Mouse (Mus musculus) G1E (cell line): ENCODE results near the gene Traf3. TPM values are rescaled to one million over a fixed set of nuclear protein-coding genes. Genes with fewer than 3 reads are reported as not detected.

ENCODE experiments used
- ATAC-seq: 2 replicates; pipeline ENCODE4 v1.8.0; 2016; ENCODE audit warnings: mild to moderate bottlenecking; ENCODE audit not compliant: insufficient number of reproducible peaks, poor library complexity, low FRiP score, severe bottlenecking; ENCODE audit errors: extremely low read depth
- DNase-seq: peaks from one replicate; pipeline ENCODE4 v3.0.0; 2012; ENCODE audit warnings: low spot score
- H3K27me3 ChIP-seq: 2 replicates; pipeline ENCODE4 v1.6.1; 2012; ENCODE audit warnings: mild to moderate bottlenecking, low read length, inconsistent platforms; ENCODE audit not compliant: insufficient read depth
- H3K36me3 ChIP-seq: replicated peaks from 2 replicates; pipeline ENCODE3; 2012; ENCODE audit warnings: mild to moderate bottlenecking, inconsistent platforms
- H3K4me1 ChIP-seq: 2 replicates; pipeline ENCODE4 v1.6.1; 2012; ENCODE audit warnings: low read depth, low read length, inconsistent platforms, mixed read lengths; ENCODE audit not compliant: insufficient read depth
- H3K4me3 ChIP-seq: 2 replicates; pipeline ENCODE4 v1.5.1; 2012; ENCODE audit warnings: low read depth, mild to moderate bottlenecking, inconsistent platforms, low read length, moderate library complexity, mixed read lengths
- H3K9me3 ChIP-seq: replicated peaks from 2 replicates; pipeline ENCODE4 v1.6.1; 2012; ENCODE audit warnings: inconsistent platforms
- CTCF ChIP-seq: IDR thresholded peaks from 2 replicates; pipeline ENCODE4 v1.5.1; 2012; ENCODE audit warnings: low read depth, low read length, inconsistent platforms, mixed read lengths
- GATA1 ChIP-seq: IDR thresholded peaks from 2 replicates; pipeline ENCODE4 v1.6.1; 2012; ENCODE audit warnings: borderline replicate concordance, low read length, inconsistent platforms, mixed read lengths
- GATA2 ChIP-seq: IDR thresholded peaks from 2 replicates; pipeline ENCODE4 v1.6.1; 2012; ENCODE audit warnings: low read depth, low read length, inconsistent platforms, borderline replicate concordance
- POLR2AphosphoS5 ChIP-seq: IDR thresholded peaks from 2 replicates; pipeline ENCODE4 v1.6.1; 2012; ENCODE audit warnings: low read depth, low read length, inconsistent platforms; ENCODE audit not compliant: insufficient replicate concordance
- TAL1 ChIP-seq: conservative IDR thresholded peaks from 2 replicates; pipeline ENCODE4 v1.6.1; 2012; ENCODE audit warnings: low read depth, low read length, inconsistent platforms, mixed read lengths
- polyA plus RNA-seq: library from polyadenylated mRNA; stranded (reverse); fragments of >175 nt; gene quantifications from 2 replicates; pipeline ENCODE4 v1.2.3, GENCODE M21; 2012
- total RNA-seq, 2 experiments: library from RNA; stranded (forward) in 1 of 2; stranded (reverse) in 1 of 2; fragments of 200-1000 nt in 1 of 2; fragments of >200 nt in 1 of 2; fragmentation: Nextera tagmentation in 1 of 2; gene quantifications; 2 replicates each; pipeline ENCODE4 v1.2.3; 2014 to 2017

Traf3 gene
- total and polyA plus RNA-seq, 3 experiments = 0.16 TPM; not detected in 2

GRCm38 (mm10) chr12:111152981-111153710 is 13.0 kb upstream of the Traf3 start:
- no peak for ATAC-seq
- TF ChIP-seq GATA2 (no peak), TAL1 (no peak), POLR2AphosphoS5 (no peak), GATA1 (no peak), CTCF (no peak)
- no peak overlapping the region for H3K4me3 ChIP-seq
- DNase-seq = no peak
- H3K4me1 ChIP-seq = peaks cover 5% of the 10 kb centered on the region
- no peaks in the 10 kb centered on the region for H3K9me3 ChIP-seq
- H3K27me3 ChIP-seq = peaks cover 46% of the 10 kb centered on the region
- no peaks in the 10 kb centered on the region for H3K36me3 ChIP-seq

- Histone ChIP-seq H3K4me1 (peaks cover 5% of the 10 kb centered on the region), H3K36me3 (no peaks in the 10 kb centered on the region), H3K9me3 (no peaks in the 10 kb centered on the region), H3K27me3 (peaks cover 40% of the 10 kb centered on the region), H3K4me3 (no peak overlapping the region)
- TF ChIP-seq TAL1 (no peak), GATA1 (no peak), CTCF (no peak), GATA2 (no peak), POLR2AphosphoS5 (no peak)
- DNase-seq = no peak
- ATAC-seq = no peak
Observed at GRCm38 (mm10) chr12:111153946-111154345, 12.2 kb upstream of the Traf3 start.

- DNase-seq (no peak), ATAC-seq (no peak)
- Histone ChIP-seq H3K36me3 (no peaks in the 10 kb centered on the region), H3K4me1 (peaks cover 1% of the 10 kb centered on the region; the same call in 1 of the 2 replicates), H3K9me3 (no peaks in the 10 kb centered on the region), H3K27me3 (peaks cover 35% of the 10 kb centered on the region), H3K4me3 (no peak overlapping the region)
- TF ChIP-seq GATA1 (no peak), TAL1 (no peak), GATA2 (no peak), POLR2AphosphoS5 (no peak), CTCF (no peak)
Observed at GRCm38 (mm10) chr12:111154641-111155040, 11.5 kb upstream of the Traf3 start.

- Histone ChIP-seq H3K4me1 (no peaks in the 10 kb centered on the region), H3K27me3 (peaks cover 36% of the 10 kb centered on the region), H3K9me3 (no peaks in the 10 kb centered on the region), H3K4me3 (no peak overlapping the region), H3K36me3 (no peaks in the 10 kb centered on the region)
- TF ChIP-seq CTCF (no peak), POLR2AphosphoS5 (no peak), GATA1 (no peak), TAL1 (no peak), GATA2 (no peak)
- no peak for ATAC-seq
- no peak for DNase-seq
Observed at GRCm38 (mm10) chr12:111155756-111156155, 10.4 kb upstream of the Traf3 start.

- no peaks in the 10 kb centered on the region for H3K4me1 ChIP-seq
- no peak for TF ChIP-seq GATA2
- no peak for TF ChIP-seq CTCF
- TF ChIP-seq POLR2AphosphoS5 = no peak
- TF ChIP-seq TAL1 = no peak
- no peak for TF ChIP-seq GATA1
- no peak overlapping the region for H3K4me3 ChIP-seq
- peaks cover 36% of the 10 kb centered on the region for H3K27me3 ChIP-seq
- H3K36me3 ChIP-seq = no peaks in the 10 kb centered on the region
- ATAC-seq = peak; percentile 8; the same call in 1 of the 2 replicates
- H3K9me3 ChIP-seq = no peaks in the 10 kb centered on the region
- DNase-seq = no peak
Observed at GRCm38 (mm10) chr12:111159659-111160428, 6.3 kb upstream of the Traf3 start.

- Histone ChIP-seq H3K4me3 (no peak overlapping the region), H3K4me1 (no peaks in the 10 kb centered on the region), H3K36me3 (no peaks in the 10 kb centered on the region), H3K9me3 (peaks cover 5% of the 10 kb centered on the region), H3K27me3 (peaks cover 34% of the 10 kb centered on the region)
- ATAC-seq (no peak), DNase-seq (no peak)
- TF ChIP-seq POLR2AphosphoS5 (no peak), TAL1 (no peak), CTCF (no peak), GATA2 (no peak), GATA1 (no peak)
Observed at GRCm38 (mm10) chr12:111160871-111161270, 5.3 kb upstream of the Traf3 start.

- Histone ChIP-seq H3K36me3 (no peaks in the 10 kb centered on the region), H3K9me3 (peaks cover 9% of the 10 kb centered on the region), H3K4me3 (no peak overlapping the region), H3K27me3 (peaks cover 37% of the 10 kb centered on the region), H3K4me1 (no peaks in the 10 kb centered on the region)
- ATAC-seq (no peak), DNase-seq (no peak)
- TF ChIP-seq POLR2AphosphoS5 (no peak), CTCF (no peak), TAL1 (no peak), GATA2 (no peak), GATA1 (no peak)
Observed at GRCm38 (mm10) chr12:111161943-111162311, 4.2 kb upstream of the Traf3 start.
